Mouse (Mus musculus) lung, postnatal 10 days (tissue): ENCODE measurements around the gene Fam189a2.
A peak's percentile ranks its signal among the peaks of the same experiment; 100 is the strongest.

Source experiments
- DNase-seq: peaks from one replicate; pipeline ENCODE4 v3.0.0; 2021

Fam189a2 gene

DNA sequence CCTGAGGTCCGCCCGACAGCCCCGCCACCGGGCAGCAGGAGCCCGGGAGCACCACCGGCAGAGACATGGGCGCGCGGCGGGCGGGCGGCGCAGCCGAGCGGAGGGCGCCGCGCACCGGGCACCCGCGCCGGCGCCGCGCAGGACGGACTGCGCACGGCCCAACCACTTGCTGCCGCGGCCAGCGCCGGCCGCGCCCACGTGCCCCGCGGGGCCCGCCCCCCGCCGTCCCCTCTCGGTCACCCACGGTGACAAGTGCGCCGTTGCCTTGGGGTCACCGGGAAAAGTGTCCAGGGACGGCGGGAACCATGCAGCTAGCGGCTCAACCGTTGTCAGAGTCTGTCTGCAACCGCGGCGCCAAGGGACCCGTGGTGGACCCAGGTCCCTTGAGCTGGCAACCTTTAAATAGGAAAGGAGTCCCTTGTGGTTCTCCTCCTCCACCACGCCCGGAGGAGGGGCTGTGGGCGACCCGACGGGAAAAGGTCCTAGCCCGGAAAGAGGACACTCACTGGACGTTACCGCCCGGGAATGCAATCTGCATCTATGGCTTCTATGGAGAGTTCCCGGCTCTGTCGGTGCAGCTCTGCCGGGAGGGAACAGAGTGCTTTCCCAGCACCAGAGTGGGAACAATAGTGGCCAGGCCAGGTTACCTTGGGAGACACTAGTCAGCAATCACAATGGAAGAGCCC is at the start of gene Fam189a2:
Gene Fam189a2, minus strand, starts transcription at position 149 of the 686 bp plus-strand sequence.
- DNase-seq: peak; percentile 74

DNA sequence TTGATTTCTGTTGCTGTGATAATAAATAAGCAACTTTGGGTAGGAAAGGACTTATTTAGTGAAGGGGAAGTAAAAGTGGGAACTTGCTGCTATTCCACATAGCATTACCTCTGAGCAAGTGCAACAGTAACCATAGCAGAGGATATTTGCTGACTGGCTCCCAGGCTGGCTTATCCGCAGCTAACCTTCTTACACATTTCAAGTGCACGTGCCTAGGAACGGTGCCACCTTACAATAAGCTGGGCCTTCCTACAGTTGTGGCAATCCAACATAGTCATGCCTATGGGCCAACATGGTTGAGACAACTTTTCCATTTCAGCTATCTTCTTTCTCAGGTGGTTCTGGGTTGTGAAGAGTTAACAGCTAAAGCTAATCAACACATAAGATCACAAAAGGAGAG is 46.8 kb upstream of the Fam189a2 start:
- no peak for DNase-seq

DNA sequence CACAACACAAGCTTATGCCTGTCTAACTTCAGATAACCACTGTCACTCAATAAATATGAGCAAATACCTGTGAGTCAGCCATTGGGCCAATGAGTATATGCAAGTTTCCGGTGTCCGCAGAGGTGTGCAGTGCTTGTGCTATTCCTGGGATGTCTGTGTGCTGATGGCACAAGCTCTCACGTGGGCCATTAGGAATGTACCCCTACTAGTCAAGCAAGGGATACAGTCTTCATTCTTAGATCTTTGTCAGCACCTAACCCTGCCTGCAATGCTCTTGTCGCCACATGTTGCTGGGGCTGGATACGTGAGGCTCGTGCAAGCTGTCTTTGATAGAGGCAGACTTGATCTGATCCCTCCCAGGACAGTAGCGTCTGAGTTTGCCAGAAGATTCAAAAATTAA is 45.7 kb upstream of the Fam189a2 start:
- no peak for DNase-seq

DNA sequence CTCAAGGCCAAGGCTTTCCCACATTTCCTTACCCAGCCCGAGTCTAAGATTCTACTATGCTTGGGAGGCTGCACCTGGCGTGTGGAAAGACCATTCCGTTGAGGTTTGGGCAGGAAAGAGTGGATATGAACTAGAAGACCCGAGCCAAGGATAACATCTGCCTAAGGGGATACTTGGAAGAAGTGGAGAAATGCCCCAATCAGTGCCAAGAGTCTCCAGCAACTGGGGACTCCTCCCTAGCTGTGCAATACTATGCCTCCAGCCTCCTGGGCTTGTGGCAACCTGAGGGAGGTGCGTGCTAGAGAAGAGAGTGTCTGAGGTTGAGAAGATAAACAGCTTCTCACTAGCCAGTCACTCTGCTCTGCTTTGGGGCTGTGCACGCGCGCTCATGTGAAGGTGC is 45.1 kb upstream of the Fam189a2 start:
- DNase-seq: no peak

DNA sequence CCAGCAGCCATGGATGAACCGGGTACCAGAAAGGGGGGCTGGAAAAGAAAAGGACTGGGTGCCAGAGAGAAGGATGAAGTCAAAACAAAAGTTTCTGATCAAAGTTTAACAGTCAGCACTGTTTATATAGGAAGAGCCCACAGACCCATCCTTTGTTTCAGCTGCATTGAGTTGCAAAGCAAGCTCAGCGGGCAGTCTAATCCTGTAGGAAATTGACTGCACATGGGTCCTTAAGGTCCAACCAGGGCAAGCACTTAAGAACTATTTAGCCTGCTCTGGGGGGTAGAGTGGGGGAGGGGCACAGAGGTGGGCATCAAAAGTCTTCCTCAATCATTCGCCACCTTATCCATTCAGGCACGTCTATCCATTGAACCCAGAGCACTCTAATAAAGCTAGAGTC is 42.3 kb upstream of the Fam189a2 start:
- no peak for DNase-seq

DNA sequence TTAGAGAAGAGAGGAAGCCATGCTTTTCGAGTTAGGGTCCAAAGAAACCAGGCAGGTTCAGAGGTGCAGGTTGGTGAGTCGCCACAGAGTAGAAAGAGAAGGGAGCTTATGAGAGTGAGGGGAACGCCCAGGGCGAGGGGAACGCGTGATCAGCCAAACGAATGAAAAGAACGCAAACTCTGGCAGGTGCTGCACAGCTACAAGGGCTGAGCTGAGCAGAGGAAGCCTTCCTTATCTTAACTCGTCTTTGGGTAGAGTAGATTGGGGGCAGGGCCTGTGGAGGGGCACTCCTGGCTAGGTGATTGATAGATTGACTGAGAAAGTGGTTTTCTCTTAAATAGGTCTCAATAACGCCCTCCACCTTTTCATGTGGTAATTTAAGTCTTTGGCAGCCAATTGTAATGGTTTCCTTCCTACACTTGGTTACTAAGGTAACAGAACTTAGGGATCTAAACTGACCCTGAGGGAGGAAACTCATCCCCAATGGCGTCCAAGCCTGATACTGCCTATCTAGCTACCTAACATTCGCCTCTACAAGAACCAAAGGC is 33.6 kb upstream of the Fam189a2 start:
- DNase-seq: no peak

DNA sequence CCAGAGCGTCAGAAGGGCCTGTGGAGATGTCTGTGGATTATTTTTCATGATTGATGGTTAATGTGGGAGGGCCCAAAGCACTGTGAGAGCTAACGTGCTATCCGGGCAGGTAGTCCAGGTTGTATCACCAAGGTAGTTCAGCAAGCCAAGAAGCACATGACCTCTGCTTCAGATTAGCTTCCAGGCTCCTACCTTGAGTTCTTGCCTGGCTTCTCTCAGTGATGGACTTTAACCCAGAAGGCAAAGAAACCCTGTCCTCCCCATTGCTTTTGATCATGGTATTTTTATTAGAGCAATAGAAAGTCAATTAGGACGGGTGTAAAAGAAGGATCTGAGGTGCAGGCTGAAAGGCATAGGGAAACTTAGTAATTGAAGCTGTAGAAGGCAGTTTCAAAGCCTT is 32.8 kb upstream of the Fam189a2 start:
- no peak for DNase-seq

DNA sequence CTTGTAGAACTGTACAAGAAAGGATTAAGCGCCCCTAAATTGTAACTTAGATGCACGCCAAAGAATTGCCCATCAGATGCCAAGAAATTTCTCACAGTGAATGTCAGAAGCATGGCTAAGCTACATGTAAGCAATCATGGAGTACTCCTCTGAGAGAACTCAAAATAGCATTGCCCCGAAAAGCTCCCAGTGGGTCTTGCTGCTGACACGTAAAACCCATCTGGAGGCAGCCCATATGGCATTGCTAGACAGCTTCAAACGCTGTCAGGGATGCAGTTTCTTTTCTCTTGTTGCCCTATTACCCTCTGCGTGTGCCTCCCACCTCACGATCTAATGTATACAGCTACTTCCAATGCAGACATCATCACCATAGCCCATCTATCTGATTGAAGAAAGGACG is 28.0 kb upstream of the Fam189a2 start:
- no peak for DNase-seq

DNA sequence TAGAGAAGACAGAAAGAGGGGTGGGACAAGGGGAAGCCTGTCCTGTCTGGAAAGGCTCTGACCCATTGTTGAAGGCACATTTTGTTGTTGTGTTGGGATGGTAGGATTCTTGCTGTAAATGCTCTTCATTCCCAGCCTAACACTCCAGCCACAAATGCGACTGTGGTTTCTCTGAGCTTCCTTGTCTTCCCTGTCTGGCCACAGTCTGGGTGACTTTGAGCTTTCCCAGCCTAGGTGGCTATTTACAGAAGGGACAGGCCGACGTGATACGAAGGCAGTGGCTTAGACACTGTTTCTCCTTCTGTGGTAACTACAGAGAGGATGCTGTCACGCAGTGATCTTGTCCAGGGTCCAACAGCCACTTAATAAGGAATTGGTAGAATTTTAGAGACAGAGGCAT is 27.2 kb upstream of the Fam189a2 start:
- peak; percentile 35 for DNase-seq

DNA sequence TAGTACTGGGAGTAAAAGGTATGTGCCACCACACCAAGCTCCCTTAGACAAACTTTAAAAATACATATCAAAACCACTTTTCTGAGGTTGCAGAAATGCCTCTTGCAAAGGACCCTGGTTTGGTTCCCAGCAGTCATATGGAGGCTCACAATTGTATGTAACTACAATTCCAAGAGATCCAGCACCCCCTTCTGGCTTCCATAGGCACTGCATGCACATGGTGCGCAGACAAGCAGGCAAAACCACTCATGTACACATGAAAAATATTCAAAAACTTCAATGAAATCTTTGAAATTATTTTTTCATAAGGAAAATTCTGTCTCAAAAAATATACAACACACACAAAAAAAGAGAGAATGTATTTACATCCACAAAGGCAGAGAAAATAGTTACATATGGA is 26.1 kb upstream of the Fam189a2 start:
- no peak for DNase-seq

DNA sequence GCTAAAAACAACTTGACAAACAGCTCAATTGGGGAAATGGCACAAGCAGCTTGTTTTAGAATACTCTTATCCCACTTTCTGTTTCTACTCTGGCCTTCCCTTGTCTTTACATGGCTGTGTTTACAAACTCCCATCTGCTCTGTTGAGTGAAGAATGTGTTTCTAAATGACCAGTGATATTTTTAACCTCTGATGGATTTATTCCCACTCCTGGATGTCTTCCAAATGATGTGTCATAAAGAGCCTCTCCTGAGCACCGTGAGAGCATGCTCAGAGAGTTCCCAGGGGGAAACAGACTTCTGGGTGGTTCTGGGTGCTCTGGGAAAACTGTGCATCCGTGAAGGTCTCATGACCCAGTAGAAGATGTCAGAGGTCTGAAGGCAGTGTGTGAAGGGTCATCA is 24.1 kb upstream of the Fam189a2 start:
- peak; percentile 89 for DNase-seq

DNA sequence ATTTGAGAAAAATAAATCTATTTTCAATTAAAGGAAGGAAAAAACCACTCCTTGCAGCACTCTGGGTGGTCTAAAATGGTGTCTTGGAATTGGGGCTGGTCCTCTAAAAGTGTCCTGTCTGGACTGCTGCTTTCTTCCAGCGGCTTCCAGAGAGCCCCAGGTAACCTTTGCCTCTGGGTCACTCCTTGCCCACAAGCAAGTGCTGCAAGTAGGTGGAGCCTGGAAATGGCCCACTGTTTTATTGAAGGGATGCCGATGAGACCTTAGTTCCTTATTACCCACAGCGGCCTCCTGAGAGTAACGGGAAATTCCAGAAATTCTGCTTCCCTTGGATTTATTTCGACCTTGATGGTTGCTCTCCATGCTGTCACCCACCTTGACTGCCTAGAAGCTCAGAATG is 23.4 kb upstream of the Fam189a2 start:
- DNase-seq: peak; percentile 44

DNA sequence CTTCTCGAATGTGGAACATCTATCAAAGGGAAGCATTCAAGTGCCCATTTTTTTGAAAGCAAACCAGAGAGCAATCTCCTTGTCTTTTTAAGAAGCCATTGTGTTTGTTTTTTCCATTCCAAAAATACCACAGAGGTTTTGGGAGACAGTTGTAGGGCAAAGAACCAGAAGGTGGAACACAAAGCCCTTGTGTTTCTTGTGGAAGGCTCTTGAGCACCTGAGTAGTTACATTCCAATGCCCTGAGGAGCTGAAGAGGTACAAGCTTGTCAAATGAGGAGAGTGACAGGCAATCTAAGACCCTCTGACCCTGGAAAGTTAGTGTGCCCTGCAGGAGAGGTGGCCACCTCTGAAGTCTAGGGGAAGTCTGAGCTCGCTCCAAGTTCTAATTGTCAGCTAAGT is 19.7 kb upstream of the Fam189a2 start:
- no peak for DNase-seq

DNA sequence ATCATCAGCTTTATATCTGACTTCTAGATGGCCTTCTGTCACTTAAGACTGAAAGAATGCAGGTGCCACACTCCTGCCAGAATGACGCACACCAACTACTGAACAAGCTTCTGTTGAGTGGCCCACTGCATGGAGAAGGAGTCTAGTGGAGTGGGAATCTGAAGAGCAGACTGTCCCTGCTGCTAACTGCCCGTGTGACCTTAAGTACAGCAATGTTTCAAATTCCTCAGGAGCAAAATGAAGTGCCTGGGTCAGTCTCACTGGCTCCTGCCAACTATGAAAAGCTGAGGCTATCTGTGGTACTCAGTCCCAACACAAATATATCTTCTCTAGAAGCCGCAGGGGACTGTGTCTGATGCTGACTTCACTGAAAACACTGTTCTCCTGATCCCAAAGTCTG is 18.5 kb upstream of the Fam189a2 start:
- DNase-seq: peak; percentile 64

DNA sequence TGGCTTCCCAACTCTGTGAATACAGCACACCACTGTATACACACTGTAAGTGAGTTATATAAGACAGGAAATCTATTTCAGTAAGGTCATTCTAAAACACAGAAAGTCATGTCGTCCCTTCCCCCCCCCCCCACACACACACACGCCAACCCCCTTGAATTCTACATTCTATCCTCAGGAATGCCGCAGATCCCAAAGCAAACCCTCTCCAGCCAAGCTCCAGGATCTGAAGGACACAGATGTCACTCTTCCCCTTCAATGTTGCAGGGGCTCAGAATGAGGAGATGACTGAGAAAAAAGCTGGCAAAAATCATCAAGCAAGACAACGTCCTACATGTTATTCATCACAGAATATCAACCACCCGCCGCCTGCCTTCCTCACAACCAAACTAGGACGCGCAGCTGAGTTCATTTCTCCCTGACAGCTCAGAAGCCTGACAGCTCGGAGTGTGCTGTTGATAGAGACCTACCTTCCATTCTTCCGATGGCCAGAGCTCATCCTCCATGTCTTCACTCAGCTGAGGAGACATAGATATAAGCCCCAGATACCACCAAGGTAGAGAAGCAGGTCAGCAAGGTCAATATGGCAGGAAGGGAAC is 15.7 kb upstream of the Fam189a2 start:
- DNase-seq: peak; percentile 78

DNA sequence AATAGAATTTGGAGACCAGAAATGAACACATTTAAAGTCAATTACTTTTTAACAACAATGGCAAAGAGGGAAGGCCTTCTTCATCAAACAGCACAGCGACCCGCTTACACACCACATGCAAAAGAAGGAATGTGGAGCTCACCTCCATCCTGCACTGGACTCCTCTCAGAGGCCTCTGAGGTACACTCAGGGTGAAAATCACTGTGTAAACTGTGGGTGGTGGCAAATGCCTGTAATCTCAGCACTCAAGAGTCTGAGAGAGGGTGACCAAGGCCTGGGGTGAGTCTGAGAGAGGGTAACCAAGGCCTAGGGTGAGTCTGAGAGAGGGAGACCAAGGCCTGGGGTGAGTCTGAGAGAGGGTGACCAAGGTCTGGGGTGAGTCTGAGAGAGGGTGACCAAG is 11.6 kb upstream of the Fam189a2 start:
- DNase-seq: peak; percentile 53

DNA sequence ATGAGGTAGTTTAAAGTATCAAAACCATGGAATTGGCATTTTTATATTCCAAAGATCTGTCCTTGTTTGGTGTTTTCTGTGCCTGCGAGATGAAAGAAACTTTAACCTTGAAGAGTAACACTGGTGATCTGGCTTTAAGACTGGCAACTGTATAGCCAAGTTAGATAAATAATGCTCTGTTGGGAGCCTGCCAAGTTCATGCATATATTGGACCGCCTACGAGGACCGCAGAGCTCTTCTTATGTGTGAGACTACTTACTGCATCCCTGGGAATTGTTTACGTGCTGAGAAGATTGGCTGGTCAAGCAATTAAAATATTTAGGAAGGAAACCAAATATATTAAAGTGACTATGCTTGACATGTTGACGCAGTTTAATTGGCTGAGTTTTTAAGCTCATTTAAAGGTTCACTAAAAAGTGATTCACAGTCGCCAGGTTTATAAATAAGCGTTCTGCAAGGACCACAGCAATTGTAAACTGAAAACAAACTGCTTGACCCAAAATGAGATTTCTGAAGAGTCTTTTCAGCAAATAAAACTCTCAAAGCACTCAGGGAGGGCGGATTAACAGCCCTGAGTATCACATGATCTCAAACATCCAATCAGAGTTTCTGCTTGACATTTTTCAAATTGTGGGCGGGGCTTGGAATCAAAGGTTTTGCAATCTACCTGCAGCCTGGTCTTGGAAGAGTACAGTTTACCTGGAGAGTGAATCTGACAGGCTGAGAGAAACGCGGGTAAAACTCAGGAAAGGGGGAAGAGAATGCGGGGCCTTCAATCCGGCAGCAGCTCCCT is 8.4 kb upstream of the Fam189a2 start:
- DNase-seq: peak; percentile 82

DNA sequence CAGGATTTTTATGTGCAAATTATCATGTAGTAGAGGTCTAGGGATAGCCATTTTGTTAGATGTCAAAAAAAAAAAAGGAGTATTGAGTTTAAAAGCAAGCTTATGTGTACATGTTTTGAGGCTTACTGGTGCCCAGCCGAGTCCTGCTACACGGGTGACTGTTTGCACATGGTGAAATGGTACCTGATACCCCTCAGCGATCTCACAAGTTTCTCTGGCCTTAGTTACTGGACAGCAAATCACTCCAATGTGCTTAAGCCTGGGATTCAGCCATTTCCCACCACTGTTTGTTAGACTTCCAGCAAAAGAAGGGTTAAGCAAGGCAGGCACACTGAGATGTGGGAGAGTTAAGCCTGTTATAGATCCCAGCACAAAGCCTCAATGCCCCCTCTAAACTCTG is 3.5 kb upstream of the Fam189a2 start:
- no peak for DNase-seq

DNA sequence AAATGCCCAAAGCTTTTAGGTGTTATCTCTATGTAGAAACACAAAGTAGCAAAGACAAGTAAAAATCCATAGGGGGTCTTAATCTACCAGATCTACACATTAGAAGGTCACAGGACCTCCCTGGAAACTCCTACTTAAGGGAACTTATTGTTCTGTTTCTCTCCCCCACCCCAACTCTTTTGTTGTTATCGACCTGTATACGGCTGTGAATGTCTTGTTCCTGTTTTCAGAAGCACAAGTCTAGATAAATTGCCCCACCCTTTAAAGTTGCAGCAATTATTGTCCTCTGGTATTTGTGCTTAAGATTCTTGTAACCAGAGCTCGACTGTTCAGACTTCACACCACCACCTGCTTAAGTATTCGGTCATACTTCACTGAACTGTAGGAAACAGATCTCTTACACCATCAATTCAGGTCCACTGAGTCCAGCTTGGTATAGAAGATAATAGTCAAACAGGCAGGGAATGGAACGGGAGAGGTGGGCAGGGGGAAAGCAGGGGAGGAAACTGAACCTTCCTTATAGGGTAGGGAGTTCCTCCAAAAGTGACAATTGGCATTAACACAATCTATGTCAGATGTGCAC is 1.9 kb upstream of the Fam189a2 start:
- no peak for DNase-seq

DNA sequence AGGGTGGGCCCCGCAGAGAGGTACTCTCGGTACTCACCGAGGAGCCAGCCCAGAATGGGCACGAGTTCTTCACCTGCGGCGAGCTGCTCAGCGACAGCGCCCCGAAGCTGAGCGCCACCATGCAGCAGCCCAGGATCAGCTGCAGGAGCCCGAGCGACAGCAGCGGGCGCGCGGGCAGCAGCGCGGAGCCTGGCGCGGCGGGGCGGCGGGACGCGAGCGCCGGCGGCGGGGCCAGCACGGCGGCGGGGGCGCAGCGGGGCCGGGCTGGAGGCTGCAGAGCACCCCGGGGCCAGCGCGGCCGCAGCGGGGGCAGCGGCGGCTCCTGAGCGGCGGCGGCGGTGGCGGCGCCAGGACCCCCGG is 328 bp downstream of the Fam189a2 start:
- peak; percentile 33 for DNase-seq

DNA sequence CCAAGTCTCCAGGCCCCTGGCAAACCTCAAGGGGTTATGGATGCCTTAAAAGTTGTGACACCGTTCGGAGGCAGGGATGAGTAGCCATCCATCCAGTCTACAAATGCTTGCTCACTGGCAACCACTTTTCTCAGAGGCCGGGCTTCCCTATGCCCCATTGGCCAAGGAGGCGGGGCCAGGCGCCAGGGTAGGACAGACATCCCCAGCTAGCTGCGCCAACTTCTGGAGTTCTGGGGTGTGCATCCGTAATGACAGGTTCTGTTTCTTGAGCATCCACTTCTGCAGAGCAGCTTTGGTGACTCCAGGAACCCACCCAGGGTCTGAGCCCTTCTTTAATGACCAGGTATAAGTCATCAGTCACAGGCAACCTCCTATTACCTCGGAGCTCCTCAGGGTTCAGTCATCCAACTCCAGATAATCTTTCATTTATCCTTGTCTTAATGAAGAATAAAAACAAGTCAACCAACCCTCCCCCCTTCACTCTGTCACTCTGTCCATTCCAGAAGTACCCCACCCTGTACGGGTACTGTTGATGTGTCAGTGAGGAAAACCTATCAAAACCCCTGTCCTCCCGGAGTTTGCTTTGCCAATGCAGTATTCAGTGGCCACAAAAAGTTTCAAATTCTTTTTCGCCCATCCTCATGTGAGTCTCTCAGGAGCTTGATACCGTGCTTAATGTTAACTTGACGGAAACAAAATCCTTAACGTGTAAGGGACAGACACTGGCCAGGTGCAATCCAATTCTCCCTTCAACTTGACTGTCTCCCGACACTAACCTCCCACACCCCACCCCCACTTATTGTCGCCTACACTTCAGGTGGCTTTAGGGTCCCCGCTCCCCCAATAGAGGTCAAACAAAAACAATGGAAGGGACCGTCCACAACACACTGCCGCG is 956 bp downstream of the Fam189a2 start:
- peak; percentile 74 for DNase-seq

DNA sequence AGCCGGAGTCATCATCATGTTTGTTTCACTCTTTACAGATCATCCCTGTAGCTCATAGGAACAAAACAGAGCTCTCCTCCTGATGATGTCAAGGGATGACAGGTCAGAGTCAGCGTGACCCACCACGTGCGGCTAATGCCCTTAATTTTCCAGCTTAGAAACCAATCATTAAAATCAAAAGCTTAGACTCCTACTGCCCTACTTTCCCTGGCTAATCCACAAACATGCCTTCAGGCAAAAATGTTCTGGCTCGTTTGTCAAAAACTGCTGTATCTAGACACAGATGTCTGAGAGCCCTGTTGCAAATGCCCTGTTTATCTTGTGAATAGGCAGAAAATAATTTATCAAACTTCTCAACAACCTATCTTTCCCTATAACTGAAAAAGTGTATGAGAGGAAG is 4.9 kb downstream of the Fam189a2 start:
- no peak for DNase-seq

DNA sequence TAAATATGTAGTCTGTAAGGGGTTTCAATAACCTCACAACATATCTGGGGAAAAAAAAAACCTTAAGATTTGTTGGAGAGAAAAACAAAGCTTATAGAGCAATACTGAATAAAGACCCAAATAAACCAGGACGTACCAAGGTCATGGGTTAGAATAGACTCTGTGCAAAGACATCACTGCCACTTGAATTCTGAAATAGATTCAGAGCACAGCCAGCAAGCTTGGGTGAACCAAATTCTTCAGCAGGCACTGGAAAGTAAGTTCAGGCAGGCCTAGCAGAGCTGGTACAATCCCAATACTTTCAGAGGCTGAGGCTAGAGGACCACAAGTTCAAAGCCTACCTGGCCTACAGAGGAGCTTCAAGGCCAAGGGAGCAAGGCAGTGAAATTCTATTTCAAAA is 6.2 kb downstream of the Fam189a2 start:
- no peak for DNase-seq
